Mouse (Mus musculus) hindbrain, postnatal 0 days (tissue): ENCODE results near the gene Paqr8. TPM values are rescaled to one million over a fixed set of nuclear protein-coding genes. Genes with fewer than 3 reads are reported as not detected.

Experiments
- ATAC-seq: fragments of 200-750 bp; cut with Nextera tagmentation; 2 replicates; pipeline ENCODE4 v1.8.0; 2017; ENCODE audit warnings: mild to moderate bottlenecking, moderate TSS enrichment, moderate library complexity
- DNase-seq: peaks from one replicate; pipeline ENCODE4 v3.0.0-alpha.2; 2015; ENCODE audit warnings: low spot score
- H3K27ac ChIP-seq: fragments of 300-500 bp; sonication (generic); 2 replicates; pipeline ENCODE4 v1.5.1; 2014; ENCODE audit warnings: mild to moderate bottlenecking
- H3K27me3 ChIP-seq: fragments of 300-500 bp; sonication (generic); 2 replicates; pipeline ENCODE4 v1.6.1; 2014; ENCODE audit warnings: low read length, mixed read lengths; ENCODE audit not compliant: insufficient read depth
- H3K36me3 ChIP-seq: fragments of 300-500 bp; sonication (generic); 2 replicates; pipeline ENCODE4 v1.6.1; 2014; ENCODE audit warnings: low read length, mixed read lengths; ENCODE audit not compliant: insufficient read depth
- H3K4me1 ChIP-seq: fragments of 300-500 bp; sonication (generic); 2 replicates; pipeline ENCODE4 v1.6.1; 2014; ENCODE audit warnings: antibody characterized with exemption, low read length, mixed read lengths; ENCODE audit not compliant: insufficient read depth
- H3K4me2 ChIP-seq: fragments of 300-500 bp; sonication (generic); 2 replicates; pipeline ENCODE4 v1.6.1; 2014; ENCODE audit warnings: low read depth, mild to moderate bottlenecking, low read length, moderate library complexity, mixed read lengths
- H3K4me3 ChIP-seq: fragments of 300-500 bp; sonication (generic); 2 replicates; pipeline ENCODE4 v1.5.1; 2014; ENCODE audit warnings: low read length
- H3K9ac ChIP-seq: fragments of 300-500 bp; sonication (generic); replicated peaks from 2 replicates; pipeline ENCODE4 v1.6.1; 2014; ENCODE audit warnings: mild to moderate bottlenecking, low read length, moderate library complexity, mixed read lengths
- H3K9me3 ChIP-seq: fragments of 300-500 bp; sonication (generic); 2 replicates; pipeline ENCODE4 v1.6.1; 2016; ENCODE audit warnings: low read length, mixed read lengths
- CTCF ChIP-seq: IDR thresholded peaks from 2 replicates; pipeline ENCODE4 v1.5.1; 2016; ENCODE audit warnings: antibody characterized with exemption, control low read depth, low read depth
- WGBS: fragments of 180-500 bp; shearing (Covaris S2); extraction: QIAGEN DNeasy Blood & Tissue Kit; methylation state at CpG from one replicate; pipeline ENCODE4 v1.1.7; 2014; 5-methylcytosine and 5-hydroxymethylcytosine counted together
- polyA plus RNA-seq: library from polyadenylated mRNA; unstranded; fragments of >200 nt; fragmentation: Nextera tagmentation; extraction: Ambion mirVana; gene quantifications from 2 replicates; pipeline ENCODE4 v1.2.1, GENCODE M21; 2015
- total RNA-seq: library from RNA; depleted of rRNA; stranded (reverse); fragments of >200 nt; gene quantifications from 2 replicates; pipeline ENCODE4 v1.2.3, GENCODE M21; 2014

Gene Paqr8
- total and polyA plus RNA-seq, 2 experiments from 2014 or later: 47.8 to 212 TPM

GRCm38 (mm10) chr1:20951300-20951763 is 60.9 kb downstream of the Paqr8 start, which contains the start of gene Efhc1:
Gene Efhc1, plus strand, starts transcription at chr1:20951626.
- TF ChIP-seq CTCF: peak; percentile 24; the same call in 1 of the 2 replicates
- ATAC-seq (peak; percentile 98), DNase-seq (peak; percentile 97)
- H3K4me3 ChIP-seq: peak within 1 kb of the TSS; percentile 55
- peak within 1 kb of the TSS; percentile 76 for H3K4me2 ChIP-seq
- peak within 1 kb of the TSS; percentile 88 for H3K27ac ChIP-seq
- WGBS: 2% methylated on average over 17 of the region's 23 CpGs
- peak within 1 kb of the TSS; percentile 67 for H3K9ac ChIP-seq
- no peaks in the 10 kb centered on the region for H3K36me3 ChIP-seq
- H3K9me3 ChIP-seq: no peaks in the 10 kb centered on the region
- H3K4me1 ChIP-seq: 0 out of 2 replicates have a peak, but pooled peaks cover 3% of the 10 kb centered on the region
- no peaks in the 10 kb centered on the region for H3K27me3 ChIP-seq

DNA sequence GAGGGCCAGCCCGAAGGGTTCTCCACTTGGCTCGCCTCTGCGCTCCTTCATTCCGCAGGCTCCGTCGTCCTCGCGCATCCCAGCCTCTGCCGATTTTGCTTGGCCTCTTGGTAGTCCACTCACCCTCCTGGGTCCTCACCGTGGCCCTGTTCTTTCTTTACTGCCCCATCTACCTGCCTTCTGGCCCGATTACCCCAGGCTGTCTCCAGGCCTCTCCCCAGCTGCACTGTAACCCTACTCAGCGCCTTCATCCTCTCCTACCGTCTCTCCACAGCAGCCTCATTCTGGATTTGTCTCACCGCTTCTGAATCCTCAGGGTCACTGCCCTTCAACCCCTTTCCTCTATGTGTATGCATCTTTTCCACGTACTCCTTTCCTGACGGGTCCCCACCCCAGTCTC is 61.4 kb downstream of the Paqr8 start:
- no peak; the same call in 1 of the 2 replicates for ATAC-seq
- DNase-seq: no peak
- Histone ChIP-seq H3K4me1 (0 out of 2 replicates have a peak, but pooled peaks cover 3% of the 10 kb centered on the region), H3K36me3 (no peaks in the 10 kb centered on the region), H3K9ac (peak overlapping the region; percentile 67), H3K4me2 (peak overlapping the region; percentile 76), H3K27ac (peak overlapping the region; percentile 88), H3K27me3 (no peaks in the 10 kb centered on the region), H3K4me3 (peak overlapping the region; percentile 55), H3K9me3 (no peaks in the 10 kb centered on the region)
- TF ChIP-seq CTCF: no peak
- WGBS: 2% methylated on average over 16 of the region's 16 CpGs

DNA sequence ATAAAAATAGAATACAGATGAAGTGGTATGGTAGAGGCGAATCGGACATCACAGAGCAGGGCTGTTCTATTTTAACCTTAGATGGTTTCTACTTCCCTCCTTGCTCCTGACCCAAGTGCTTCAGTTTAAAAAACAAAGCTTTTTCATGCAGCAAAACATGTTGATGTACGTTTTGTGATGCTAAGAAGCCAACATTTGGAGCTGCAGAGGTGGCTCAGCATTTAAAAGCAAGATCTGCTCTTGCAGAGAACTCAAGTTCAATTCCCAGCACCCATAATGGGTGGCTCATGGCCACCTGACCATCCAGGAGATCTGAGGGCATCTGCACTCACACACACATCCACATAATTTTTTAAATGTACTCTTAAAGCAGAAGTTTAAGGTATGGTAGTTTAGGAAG is 64.5 kb downstream of the Paqr8 start:
- Histone ChIP-seq H3K36me3 (no peaks in the 10 kb centered on the region), H3K4me2 (no peak overlapping the region), H3K27ac (no peak overlapping the region), H3K27me3 (no peaks in the 10 kb centered on the region), H3K4me1 (0 out of 2 replicates have a peak, but pooled peaks cover 3% of the 10 kb centered on the region), H3K4me3 (no peak overlapping the region), H3K9ac (no peak overlapping the region), H3K9me3 (no peaks in the 10 kb centered on the region)
- ATAC-seq: no peak
- TF ChIP-seq CTCF: no peak
- DNase-seq: no peak
- 75% methylated on average over 3 of the region's 3 CpGs for WGBS

- Histone ChIP-seq H3K9me3 (no peaks in the 10 kb centered on the region), H3K9ac (no peak overlapping the region), H3K27me3 (no peaks in the 10 kb centered on the region), H3K4me1 (no peaks in the 10 kb centered on the region), H3K27ac (no peak overlapping the region), H3K4me3 (no peak overlapping the region), H3K36me3 (no peaks in the 10 kb centered on the region), H3K4me2 (no peak overlapping the region)
- no peak for ATAC-seq
- 88% methylated on average over 2 of the region's 2 CpGs for WGBS
- no peak for DNase-seq
- no peak for TF ChIP-seq CTCF
Measured at GRCm38 (mm10) chr1:20969642-20970041, 79.2 kb downstream of the Paqr8 start.

DNA sequence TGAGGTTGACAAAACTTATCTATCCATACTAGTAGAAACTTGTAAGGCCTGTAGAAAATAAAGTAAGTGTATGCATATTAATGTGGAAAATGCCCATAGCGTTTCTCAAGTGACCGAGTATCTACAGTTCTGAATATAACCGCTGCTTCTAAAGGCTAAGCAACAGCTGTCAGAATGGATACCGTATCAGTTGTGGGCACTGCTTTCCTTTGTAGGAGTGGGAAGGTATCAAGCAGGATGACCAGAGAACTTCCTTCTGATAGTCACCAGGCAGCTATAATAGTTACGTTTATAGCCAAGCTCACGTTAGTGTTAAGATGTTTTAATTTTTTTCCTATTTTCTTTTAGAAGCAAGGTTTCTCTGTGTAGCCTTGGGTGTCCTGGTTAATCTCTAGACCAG is 83.0 kb downstream of the Paqr8 start:
- Histone ChIP-seq H3K4me2 (no peak overlapping the region), H3K4me1 (no peaks in the 10 kb centered on the region), H3K27me3 (no peaks in the 10 kb centered on the region), H3K36me3 (no peaks in the 10 kb centered on the region), H3K9ac (no peak overlapping the region), H3K9me3 (no peaks in the 10 kb centered on the region), H3K4me3 (no peak overlapping the region), H3K27ac (no peak overlapping the region)
- ATAC-seq: no peak
- WGBS: 95% methylated on average over 6 of the region's 6 CpGs
- no peak for DNase-seq
- no peak for TF ChIP-seq CTCF

DNA sequence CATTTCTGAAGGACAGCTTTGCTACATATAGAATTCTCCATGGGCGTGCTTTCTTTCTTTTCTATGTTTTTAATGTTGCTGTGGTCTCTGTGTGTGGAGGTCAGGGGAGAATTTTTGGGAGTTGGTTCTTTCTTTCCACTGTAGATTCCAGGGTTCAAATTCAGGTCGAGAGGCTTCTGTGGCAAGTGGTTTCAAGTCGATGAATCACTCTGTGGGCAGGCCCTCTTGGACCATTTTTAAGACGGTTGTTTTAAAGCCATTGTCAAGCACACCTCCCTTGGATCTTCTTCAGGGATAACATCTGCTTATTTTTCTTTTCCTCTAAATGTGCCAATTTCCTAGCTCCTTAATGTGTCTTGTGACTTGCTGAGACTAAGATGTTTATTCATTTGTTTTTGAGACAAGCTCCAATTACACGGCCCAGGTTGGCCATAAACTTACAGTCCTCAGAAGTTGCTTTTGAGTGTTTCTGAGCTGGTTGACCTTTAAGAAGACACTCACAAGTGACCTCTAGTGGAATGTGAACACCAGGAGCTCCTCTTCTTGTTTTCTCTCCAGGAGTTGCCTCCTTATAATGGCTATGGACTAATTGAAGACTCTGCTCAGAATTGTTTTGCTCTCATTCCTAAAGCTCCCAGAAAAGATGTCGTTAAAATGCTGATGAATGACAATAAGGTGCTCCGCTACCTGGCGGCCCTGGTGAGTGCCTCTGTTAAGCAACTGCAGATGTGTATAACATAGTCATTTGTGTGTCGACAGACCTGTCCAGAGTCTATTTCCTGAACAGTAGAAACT is 84.1 kb downstream of the Paqr8 start:
- no peak overlapping the region for H3K9ac ChIP-seq
- no peaks in the 10 kb centered on the region for H3K4me1 ChIP-seq
- no peak for TF ChIP-seq CTCF
- H3K27me3 ChIP-seq: no peaks in the 10 kb centered on the region
- DNase-seq (no peak), ATAC-seq (no peak)
- no peaks in the 10 kb centered on the region for H3K9me3 ChIP-seq
- no peaks in the 10 kb centered on the region for H3K36me3 ChIP-seq
- WGBS: 77% methylated on average over 9 of the region's 9 CpGs
- no peak overlapping the region for H3K27ac ChIP-seq
- no peak overlapping the region for H3K4me3 ChIP-seq
- H3K4me2 ChIP-seq: no peak overlapping the region

- Histone ChIP-seq H3K9me3 (no peaks in the 10 kb centered on the region), H3K4me1 (no peaks in the 10 kb centered on the region), H3K27ac (no peak overlapping the region), H3K4me2 (no peak overlapping the region), H3K27me3 (no peaks in the 10 kb centered on the region), H3K36me3 (no peaks in the 10 kb centered on the region), H3K4me3 (no peak overlapping the region), H3K9ac (no peak overlapping the region)
- no peak for ATAC-seq
- WGBS: 46% methylated on average over 1 of the region's 1 CpGs
- no peak for TF ChIP-seq CTCF
- no peak for DNase-seq
Measured at GRCm38 (mm10) chr1:20980553-20980952, 90.1 kb downstream of the Paqr8 start.
